Mouse (Mus musculus) C2C12 (cell line): ENCODE data around the gene Col5a2. TPM values are rescaled to one million over a fixed set of nuclear protein-coding genes. Genes with fewer than 3 reads are reported as not detected.

ENCODE experiments used
- H3K27me3 ChIP-seq: one replicate; pipeline ENCODE4 v1.6.1; 2011; ENCODE audit not compliant: control insufficient read depth, insufficient read depth, insufficient read length
- H3K36me3 ChIP-seq: one replicate; pipeline ENCODE4 v1.6.1; 2011; ENCODE audit not compliant: control insufficient read depth, insufficient read depth
- H3K4me3 ChIP-seq: one replicate; pipeline ENCODE4 v1.5.1; 2011; ENCODE audit warnings: mild to moderate bottlenecking, control low read depth; ENCODE audit not compliant: poor library complexity, insufficient read depth, severe bottlenecking
- H3K79me2 ChIP-seq: one replicate; pipeline ENCODE4 v1.6.1; 2011; ENCODE audit not compliant: control insufficient read depth, insufficient read depth
- H3K79me3 ChIP-seq: one replicate; pipeline ENCODE4 v1.6.1; 2011; ENCODE audit warnings: low read depth, control low read depth
- H3ac ChIP-seq: one replicate; pipeline ENCODE3; 2011; ENCODE audit warnings: low read depth; ENCODE audit not compliant: control insufficient read depth, insufficient read length
- CEBPB ChIP-seq: IDR thresholded peaks from one replicate; pipeline ENCODE4 v1.6.1; 2011; ENCODE audit warnings: low read depth, mild to moderate bottlenecking, control low read depth, moderate library complexity
- CTCF ChIP-seq: IDR thresholded peaks from one replicate; pipeline ENCODE4 v1.5.1; 2011; ENCODE audit not compliant: control insufficient read depth, insufficient read depth, insufficient read length
- FOSL1 ChIP-seq: IDR thresholded peaks from one replicate; pipeline ENCODE4 v1.8.0; 2011; ENCODE audit warnings: mild to moderate bottlenecking, low read length; ENCODE audit not compliant: poor library complexity, insufficient read depth, severe bottlenecking
- MAX ChIP-seq: IDR thresholded peaks from one replicate; pipeline ENCODE4 v1.6.1; 2011; ENCODE audit warnings: mild to moderate bottlenecking, control low read depth
- MYOD1 ChIP-seq: IDR thresholded peaks from one replicate; pipeline ENCODE4 v1.6.1; 2011; ENCODE audit warnings: low read depth; ENCODE audit not compliant: control insufficient read depth, insufficient read length
- MYOG ChIP-seq: IDR thresholded peaks from one replicate; pipeline ENCODE4 v1.6.1; 2011; ENCODE audit not compliant: control insufficient read depth, insufficient read length; ENCODE audit errors: extremely low read depth
- USF1 ChIP-seq: IDR thresholded peaks from one replicate; pipeline ENCODE4 v1.6.1; 2011; ENCODE audit warnings: low read depth, mild to moderate bottlenecking, control low read depth, moderate library complexity
- polyA plus RNA-seq: library from polyadenylated mRNA; unstranded; fragments of >200 nt; fragmentation: generic; extraction: Trizol; gene quantifications from one replicate; pipeline ENCODE4 v1.2.1, GENCODE M21; 2012; ENCODE audit warnings: missing spikeins

The Col5a2 gene
- polyA plus RNA-seq, 1 experiment: 100 TPM

- H3K27me3 ChIP-seq: no peaks in the 10 kb centered on the region
- no peaks in the 10 kb centered on the region for H3K79me2 ChIP-seq
- H3ac ChIP-seq: no peak overlapping the region
- H3K79me3 ChIP-seq: no peaks in the 10 kb centered on the region
- TF ChIP-seq MYOD1 (no peak), MAX (no peak), USF1 (no peak), CTCF (no peak), FOSL1 (no peak), CEBPB (no peak), MYOG (no peak)
- H3K4me3 ChIP-seq: no peak overlapping the region
- peaks cover 71% of the 10 kb centered on the region for H3K36me3 ChIP-seq
Measured at GRCm38 (mm10) chr1:45423915-45424314, 79.2 kb downstream of the Col5a2 start.

- H3K79me2 ChIP-seq: no peaks in the 10 kb centered on the region
- TF ChIP-seq MAX (no peak), CTCF (no peak), MYOD1 (no peak), MYOG (no peak), CEBPB (no peak), FOSL1 (no peak), USF1 (no peak)
- H3ac ChIP-seq: no peak overlapping the region
- peaks cover 72% of the 10 kb centered on the region for H3K36me3 ChIP-seq
- no peak overlapping the region for H3K4me3 ChIP-seq
- no peaks in the 10 kb centered on the region for H3K27me3 ChIP-seq
- no peaks in the 10 kb centered on the region for H3K79me3 ChIP-seq
Measured at GRCm38 (mm10) chr1:45420554-45420953, 82.5 kb downstream of the Col5a2 start.

GRCm38 (mm10) chr1:45419858-45420257 lies 83.2 kb downstream of the Col5a2 start:
- no peaks in the 10 kb centered on the region for H3K79me3 ChIP-seq
- H3K4me3 ChIP-seq: no peak overlapping the region
- peaks cover 76% of the 10 kb centered on the region for H3K36me3 ChIP-seq
- no peaks in the 10 kb centered on the region for H3K27me3 ChIP-seq
- no peaks in the 10 kb centered on the region for H3K79me2 ChIP-seq
- H3ac ChIP-seq: no peak overlapping the region
- TF ChIP-seq MYOG: no peak
- TF ChIP-seq CEBPB: no peak
- TF ChIP-seq MYOD1: no peak
- no peak for TF ChIP-seq USF1
- no peak for TF ChIP-seq FOSL1
- TF ChIP-seq CTCF: no peak
- TF ChIP-seq MAX: no peak

- no peak for TF ChIP-seq MAX
- no peak for TF ChIP-seq MYOD1
- H3K36me3 ChIP-seq: peaks cover 92% of the 10 kb centered on the region
- no peak overlapping the region for H3ac ChIP-seq
Measured at GRCm38 (mm10) chr1:45381866-45382265, 121.2 kb downstream of the Col5a2 start.

GRCm38 (mm10) chr1:45379992-45380690 lies 122.9 kb downstream of the Col5a2 start:
- Histone ChIP-seq H3K79me2 (no peaks in the 10 kb centered on the region), H3K4me3 (no peak overlapping the region), H3ac (no peak overlapping the region), H3K27me3 (no peaks in the 10 kb centered on the region), H3K36me3 (peaks cover 90% of the 10 kb centered on the region), H3K79me3 (no peaks in the 10 kb centered on the region)
- TF ChIP-seq MYOD1 (no peak), USF1 (no peak), FOSL1 (no peak), CTCF (no peak), MYOG (no peak), MAX (no peak), CEBPB (no peak)

More at GRCm38 (mm10) chr1:45381866-45382265, 121.2 kb downstream of the Col5a2 start:
- no peaks in the 10 kb centered on the region for H3K27me3 ChIP-seq
- no peaks in the 10 kb centered on the region for H3K79me3 ChIP-seq
- H3K4me3 ChIP-seq: no peak overlapping the region
- H3K79me2 ChIP-seq: no peaks in the 10 kb centered on the region

- no peak overlapping the region for H3K4me3 ChIP-seq
- H3K79me3 ChIP-seq: no peaks in the 10 kb centered on the region
- no peak overlapping the region for H3ac ChIP-seq
- TF ChIP-seq CEBPB (no peak), USF1 (no peak), FOSL1 (no peak), MYOG (no peak), CTCF (no peak), MAX (no peak), MYOD1 (no peak)
- no peaks in the 10 kb centered on the region for H3K79me2 ChIP-seq
- no peaks in the 10 kb centered on the region for H3K27me3 ChIP-seq
- H3K36me3 ChIP-seq: peaks cover 7% of the 10 kb centered on the region
Measured at GRCm38 (mm10) chr1:45365427-45365826, 137.7 kb downstream of the Col5a2 start.
